Mouse (Mus musculus) CH12.LX (cell line): ENCODE data around the gene Zranb3. TPM values are rescaled to one million over a fixed set of nuclear protein-coding genes. Genes with fewer than 3 reads are reported as not detected.
"Not testable (repeated sequence)": the region's sequence is repeated elsewhere in the genome, so short reads cannot be mapped to it uniquely, and the experiment has no call there.

ENCODE experiments used
- DNase-seq: peaks from one replicate; pipeline ENCODE4 v3.0.0-alpha.2; 2013; ENCODE audit errors: extremely low read depth
- H3K27ac ChIP-seq: 2 replicates; pipeline ENCODE4 v1.5.1; 2012; ENCODE audit warnings: low read depth, mild to moderate bottlenecking, control low read depth, moderate library complexity; ENCODE audit not compliant: insufficient read depth
- H3K27me3 ChIP-seq: replicated peaks from 2 replicates; pipeline ENCODE3; 2012; ENCODE audit warnings: inconsistent platforms
- H3K36me3 ChIP-seq, 2 experiments: replicated peaks in 1 of 2; 2 replicates each; pipeline versions ENCODE3 to v1.6.1; 2012; ENCODE audit warnings: inconsistent platforms in 1 of 2, low read length in 1 of 2, mild to moderate bottlenecking in 1 of 2, mixed read lengths in 1 of 2, moderate library complexity in 1 of 2; ENCODE audit not compliant: control insufficient read depth in 1 of 2, insufficient read depth in 1 of 2
- H3K4me1 ChIP-seq, 2 experiments: 2 replicates each; pipeline ENCODE4 v1.6.1; 2012; ENCODE audit warnings: inconsistent platforms in 1 of 2, moderate library complexity in 1 of 2; ENCODE audit not compliant: insufficient read depth in 2 of 2, control insufficient read depth in 1 of 2
- H3K4me2 ChIP-seq: 2 replicates; pipeline ENCODE4 v1.6.1; 2012; ENCODE audit warnings: low read depth, mild to moderate bottlenecking, control low read depth; ENCODE audit not compliant: poor library complexity, insufficient read depth, severe bottlenecking
- H3K4me3 ChIP-seq, 3 experiments: fragments of 150-350 bp in 1 of 3; sonication (generic) in 1 of 3; replicated peaks in 1 of 3; 2 replicates each; pipeline versions ENCODE3 to v1.5.1; 2011 to 2012; ENCODE audit warnings: low read depth in 2 of 3, low read length in 2 of 3, mild to moderate bottlenecking in 2 of 3, moderate library complexity in 2 of 3, control low read depth in 1 of 3, improper control_type of control experiment in 1 of 3, inconsistent platforms in 1 of 3, mixed read lengths in 1 of 3; ENCODE audit not compliant: poor library complexity in 1 of 3
- H3K79me2 ChIP-seq: replicated peaks from 2 replicates; pipeline ENCODE4 v1.6.1; 2012; ENCODE audit warnings: mild to moderate bottlenecking, moderate library complexity; ENCODE audit not compliant: control insufficient read depth, poor library complexity, insufficient read depth, severe bottlenecking; ENCODE audit errors: extremely low read depth
- H3K9ac ChIP-seq: 2 replicates; pipeline ENCODE4 v1.6.1; 2012; ENCODE audit warnings: low read depth, mild to moderate bottlenecking, control low read depth, moderate library complexity; ENCODE audit not compliant: insufficient read depth
- H3K9me3 ChIP-seq: replicated peaks from 2 replicates; pipeline ENCODE3; 2012; ENCODE audit warnings: low read length, inconsistent platforms, mixed read lengths
- BHLHE40 ChIP-seq: IDR thresholded peaks from 2 replicates; pipeline ENCODE4 v1.6.1; 2011; ENCODE audit warnings: mild to moderate bottlenecking, low read depth, low read length, improper control_type of control experiment
- CHD2 ChIP-seq: IDR thresholded peaks from 2 replicates; pipeline ENCODE4 v1.6.1; 2011; ENCODE audit warnings: low read length, improper control_type of control experiment
- ELF1 ChIP-seq: IDR thresholded peaks from 2 replicates; pipeline ENCODE4 v1.6.1; 2014; ENCODE audit warnings: low read depth, mild to moderate bottlenecking, inconsistent platforms, low read length, improper control_type of control experiment
- ETS1 ChIP-seq: conservative IDR thresholded peaks from 2 replicates; pipeline ENCODE4 v1.6.1; 2012; ENCODE audit warnings: low read depth, mild to moderate bottlenecking, inconsistent platforms, low read length, improper control_type of control experiment, moderate library complexity
- GABPA ChIP-seq: IDR thresholded peaks from 2 replicates; pipeline ENCODE4 v1.6.1; 2012; ENCODE audit warnings: low read depth, low read length, improper control_type of control experiment, inconsistent platforms; ENCODE audit not compliant: insufficient replicate concordance
- JUN ChIP-seq: IDR thresholded peaks from 2 replicates; pipeline ENCODE4 v1.6.1; 2011; ENCODE audit warnings: low read depth, mild to moderate bottlenecking, low read length, improper control_type of control experiment, moderate library complexity; ENCODE audit not compliant: insufficient read depth
- KAT2A ChIP-seq: IDR thresholded peaks from 2 replicates; pipeline ENCODE4 v1.6.1; 2012; ENCODE audit warnings: low read length, improper control_type of control experiment, inconsistent platforms; ENCODE audit not compliant: insufficient replicate concordance
- MAFK ChIP-seq: IDR thresholded peaks from 2 replicates; pipeline ENCODE4 v1.6.1; 2011; ENCODE audit warnings: low read length, improper control_type of control experiment; ENCODE audit not compliant: insufficient replicate concordance
- MAX ChIP-seq: IDR thresholded peaks from 2 replicates; pipeline ENCODE4 v1.6.1; 2011; ENCODE audit warnings: low read length, improper control_type of control experiment
- MEF2A ChIP-seq: IDR thresholded peaks from 2 replicates; pipeline ENCODE4 v1.6.1; 2014; ENCODE audit warnings: low read depth, mild to moderate bottlenecking, inconsistent platforms, low read length, improper control_type of control experiment, borderline replicate concordance
- MXI1 ChIP-seq: IDR thresholded peaks from 2 replicates; pipeline ENCODE4 v1.6.1; 2011; ENCODE audit warnings: mild to moderate bottlenecking, low read depth, low read length, improper control_type of control experiment
- NELFE ChIP-seq: IDR thresholded peaks from 2 replicates; pipeline ENCODE4 v1.6.1; 2011; ENCODE audit warnings: low read depth, low read length, improper control_type of control experiment
- RCOR1 ChIP-seq: conservative IDR thresholded peaks from 2 replicates; pipeline ENCODE4 v1.6.1; 2012; ENCODE audit warnings: low read depth, mild to moderate bottlenecking, inconsistent platforms, low read length, improper control_type of control experiment
- SIN3A ChIP-seq: IDR thresholded peaks from 2 replicates; pipeline ENCODE4 v1.6.1; 2012; ENCODE audit warnings: low read length, improper control_type of control experiment, inconsistent platforms
- TBP ChIP-seq: conservative IDR thresholded peaks from 2 replicates; pipeline ENCODE4 v1.6.1; 2011; ENCODE audit warnings: low read depth, low read length, improper control_type of control experiment
- USF1 ChIP-seq: IDR thresholded peaks from 2 replicates; pipeline ENCODE4 v1.6.1; 2014; ENCODE audit warnings: low read depth, mild to moderate bottlenecking, inconsistent platforms, low read length, improper control_type of control experiment
- USF2 ChIP-seq: conservative IDR thresholded peaks from 2 replicates; pipeline ENCODE4 v1.6.1; 2011; ENCODE audit warnings: low read depth, low read length, improper control_type of control experiment
- ZKSCAN1 ChIP-seq: IDR thresholded peaks from 2 replicates; pipeline ENCODE4 v1.6.1; 2012; ENCODE audit warnings: low read depth, inconsistent platforms, low read length, improper control_type of control experiment, borderline replicate concordance
- ZMIZ1 ChIP-seq: IDR thresholded peaks from 2 replicates; pipeline ENCODE4 v1.6.1; 2012; ENCODE audit warnings: low read depth, mild to moderate bottlenecking, inconsistent platforms, low read length, improper control_type of control experiment
- ZNF384 ChIP-seq: IDR thresholded peaks from 2 replicates; pipeline ENCODE4 v1.6.1; 2012; ENCODE audit warnings: low read depth, low read length, improper control_type of control experiment, inconsistent platforms
- dilution Hi-C: fragments of 300-500 bp; cut with MboI; formaldehyde crosslinking; loops from 2 replicates; pipeline ENCODE4 v1.14.3; 2020; ENCODE audit warnings: low sequenced_read_pairs; ENCODE audit not compliant: extremely low pct_unique_long_range_greater_than_20kb, extremely low pct_ligation_motif_present
- in situ Hi-C: fragments of 300-500 bp; cut with MboI; formaldehyde crosslinking; loops from 3 replicates; pipeline ENCODE4 v1.14.3; 2019; ENCODE audit warnings: low sequenced_read_pairs, low pct_ligation_motif_present, low pct_unique_long_range_greater_than_20kb, mixed read lengths
- polyA plus RNA-seq: library from polyadenylated mRNA; unstranded; fragments of >175 nt; gene quantifications from 2 replicates; pipeline ENCODE4 v1.2.1, GENCODE M21; 2012; ENCODE audit warnings: low read depth; ENCODE audit not compliant: insufficient read length
- total RNA-seq, 2 experiments: library from RNA; depleted of rRNA; stranded (reverse); fragments of 300-350 nt in 1 of 2; fragments of >200 nt in 1 of 2; gene quantifications; 2 replicates each; pipeline ENCODE4 v1.2.3; 2012 to 2014

Gene Zranb3
- total and polyA plus RNA-seq, 3 experiments = 9.9 to 13.6 (median 12.4) TPM

DNA sequence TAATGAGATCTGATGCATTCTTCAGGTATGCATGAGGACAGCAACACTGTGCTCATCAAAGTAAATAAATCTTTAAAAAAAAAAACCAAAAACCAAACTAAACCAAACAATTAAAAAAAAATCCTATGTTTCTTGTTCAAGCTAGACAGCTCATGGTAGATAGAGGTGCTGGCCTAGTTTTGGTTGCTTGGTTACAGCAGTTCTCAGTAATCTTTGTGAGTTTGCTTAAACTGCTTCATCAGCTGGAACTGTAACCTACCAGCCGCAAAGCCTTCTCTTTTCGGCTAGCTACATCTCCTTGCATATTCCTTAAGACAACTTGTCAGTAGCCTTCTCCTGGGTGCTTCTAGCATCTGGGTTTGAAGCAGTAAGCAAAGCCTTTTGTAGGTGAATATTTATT is 93.1 kb downstream of the Zranb3 start:
- no peak overlapping the region for H3K4me3 ChIP-seq
- in situ Hi-C loops (no loop called here), dilution Hi-C loops (no loop called here)
- H3K9me3 ChIP-seq = no peaks in the 10 kb centered on the region
- TF ChIP-seq ZNF384 = no peak
- no peak for TF ChIP-seq ZKSCAN1
- TF ChIP-seq GABPA = no peak
- TF ChIP-seq JUN = no peak
- no peak for TF ChIP-seq ELF1
- no peak for TF ChIP-seq USF2
- TF ChIP-seq CHD2 = no peak
- no peak for TF ChIP-seq ZMIZ1
- no peak for TF ChIP-seq ETS1
- TF ChIP-seq RCOR1 = no peak
- TF ChIP-seq BHLHE40 = no peak
- TF ChIP-seq MXI1 = no peak
- no peak for TF ChIP-seq SIN3A
- no peak for TF ChIP-seq MAX
- no peak for TF ChIP-seq NELFE
- H3K79me2 ChIP-seq = no peaks in the 10 kb centered on the region
- DNase-seq = no peak
- H3K4me1 ChIP-seq = peaks cover 0 to 1% of the 10 kb centered on the region in 2 experiments; a peak in 1 of 4 replicates
- H3K9ac ChIP-seq = no peak overlapping the region
- H3K4me2 ChIP-seq = no peak overlapping the region
- H3K27me3 ChIP-seq = no peaks in the 10 kb centered on the region
- H3K36me3 ChIP-seq = peaks cover 12 to 28% of the 10 kb centered on the region in 2 experiments
- H3K27ac ChIP-seq = no peak overlapping the region

DNA sequence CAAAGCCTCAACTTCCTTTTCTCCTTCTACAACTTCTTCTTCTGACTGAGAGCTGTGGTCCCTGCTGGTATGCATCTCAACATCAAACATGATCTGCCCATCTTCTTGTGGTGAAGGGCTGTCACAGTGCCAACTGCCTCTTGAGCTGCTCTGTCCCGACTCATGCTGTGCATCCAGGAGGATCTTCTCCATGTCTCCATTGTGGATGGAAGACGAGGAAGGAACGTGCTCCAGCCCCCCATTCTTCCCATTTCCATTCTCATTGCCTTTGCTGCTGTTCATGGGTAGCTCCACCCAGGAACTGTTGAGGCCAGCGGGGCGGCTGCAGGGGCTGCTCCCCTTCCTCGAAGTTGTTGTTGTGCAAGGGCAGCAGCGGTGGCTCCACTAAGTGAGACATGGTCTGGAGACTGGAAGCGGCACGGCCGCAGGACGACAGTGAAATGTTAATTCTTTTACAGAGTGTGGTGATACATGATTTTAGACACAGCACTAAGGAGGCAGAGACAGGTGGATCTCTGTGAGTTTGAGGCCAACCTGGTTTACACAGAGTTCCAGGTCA is 96.7 kb downstream of the Zranb3 start:
- H3K9ac ChIP-seq, in situ Hi-C loops, H3K4me1 ChIP-seq, H3K79me2 ChIP-seq, dilution Hi-C loops, H3K4me2 ChIP-seq, H3K27me3 ChIP-seq, H3K9me3 ChIP-seq, H3K4me3 ChIP-seq, DNase-seq, H3K27ac ChIP-seq: not testable (repeated sequence)
- peaks cover 4 to 23% of the 10 kb centered on the region in 2 experiments for H3K36me3 ChIP-seq

DNA sequence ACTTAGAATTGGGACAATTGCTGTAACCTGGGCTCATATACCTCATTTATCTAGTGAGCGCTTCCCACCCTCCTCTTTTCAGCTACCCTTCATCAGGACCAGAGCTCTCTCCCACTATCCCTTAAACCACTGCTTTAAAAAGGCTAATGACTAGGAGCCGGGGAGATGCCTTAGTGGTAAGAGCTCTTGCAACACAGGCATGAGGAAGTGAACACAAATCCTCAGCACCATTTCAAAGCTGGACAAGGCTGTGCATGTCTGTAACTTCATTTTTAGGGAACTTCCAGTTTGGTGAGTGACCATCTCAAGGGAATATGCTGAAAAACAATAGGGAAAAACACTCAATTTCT is 98.5 kb downstream of the Zranb3 start:
- no peak for DNase-seq
- Histone ChIP-seq H3K9me3 (no peaks in the 10 kb centered on the region), H3K4me1 (peaks cover 0 to 6% of the 10 kb centered on the region in 2 experiments; a peak in 1 of 4 replicates), H3K27me3 (no peaks in the 10 kb centered on the region), H3K27ac (no peak overlapping the region), H3K36me3 (peaks cover 4 to 22% of the 10 kb centered on the region in 2 experiments), H3K4me3 (no peak overlapping the region), H3K4me2 (no peak overlapping the region), H3K9ac (no peak overlapping the region), H3K79me2 (no peaks in the 10 kb centered on the region)
- no peak for TF ChIP-seq USF1
- TF ChIP-seq MAFK = no peak
- no peak for TF ChIP-seq ELF1
- TF ChIP-seq USF2 = no peak
- no peak for TF ChIP-seq MEF2A
- TF ChIP-seq TBP = no peak
- no peak for TF ChIP-seq KAT2A
- TF ChIP-seq BHLHE40 = no peak
- dilution Hi-C loops = no loop called here
- in situ Hi-C loops = no loop called here
